In genomic region chr6:4754286-4754685, GRCm38 (mm10) we compare ENCODE assay signal across 27 mouse cellular contexts. TPM values are rescaled to one million over a fixed set of nuclear protein-coding genes. Genes with fewer than 3 reads are reported as not detected.
"Had no signal": no experiment of that assay in that cellular context is flagged by ENCODE, and none has a peak within 500 bp of the region (broad histone marks: within the 10 kb centered on the region; RNA-seq: fewer than 3 reads in every experiment).

No protein-coding gene starts in this region.

- H3K4me1 ChIP-seq: embryonic facial prominence, embryonic 12.5 days; embryonic facial prominence, embryonic 13.5 days; embryonic facial prominence, embryonic 15.5 days; forebrain, embryonic 12.5 days; forebrain, embryonic 13.5 days; forebrain, embryonic 15.5 days had no signal

- DNase-seq: cerebellum, adult 2 months; cerebellum, adult 8-10 months; cerebellum, adult 9-10 months; cerebellum, adult 9-11 months; cerebellum, postnatal 10 days; cerebellum, postnatal 25 days; cerebellum, postnatal 36 days; embryo, embryonic 11 days; forebrain, postnatal 0 days; gastrocnemius, adult 2 months; gastrocnemius, postnatal 10 days; gastrocnemius, postnatal 14 days; gastrocnemius, postnatal 25 days; gastrocnemius, postnatal 36 days; heart, adult 18-20 months; heart, adult 2 months had no signal

- H3K27me3 ChIP-seq: embryonic facial prominence, embryonic 12.5 days; embryonic facial prominence, embryonic 13.5 days; embryonic facial prominence, embryonic 15.5 days; forebrain, embryonic 12.5 days; forebrain, embryonic 13.5 days; forebrain, embryonic 15.5 days had no signal

- H3K4me3 ChIP-seq: embryonic facial prominence, embryonic 10.5 days; embryonic facial prominence, embryonic 12.5 days; embryonic facial prominence, embryonic 13.5 days; embryonic facial prominence, embryonic 15.5 days; erythroblast, embryonic 14.5 days; forebrain, embryonic 10.5 days; forebrain, embryonic 12.5 days; forebrain, embryonic 13.5 days; forebrain, embryonic 15.5 days; gastrocnemius, adult 2 months; heart, adult 2 months had no signal

- H3K27ac ChIP-seq: embryonic facial prominence, embryonic 10.5 days; embryonic facial prominence, embryonic 12.5 days; embryonic facial prominence, embryonic 13.5 days; embryonic facial prominence, embryonic 15.5 days; forebrain, embryonic 10.5 days; forebrain, embryonic 12.5 days; forebrain, embryonic 13.5 days; forebrain, embryonic 15.5 days; gastrocnemius, adult 2 months; heart, adult 2 months had no signal

- H3K36me3 ChIP-seq: forebrain, embryonic 15.5 days had no signal

- ATAC-seq: forebrain, embryonic 13.5 days; forebrain, embryonic 14.5 days; forebrain, embryonic 15.5 days; forebrain, embryonic 16.5 days; forebrain, postnatal 0 days had no signal

- H3K9ac ChIP-seq: embryonic facial prominence, embryonic 12.5 days; embryonic facial prominence, embryonic 13.5 days; embryonic facial prominence, embryonic 15.5 days; forebrain, embryonic 12.5 days; forebrain, embryonic 13.5 days; forebrain, embryonic 15.5 days; forebrain, postnatal 0 days had no signal

- H3K4me2 ChIP-seq: embryonic facial prominence, embryonic 12.5 days; embryonic facial prominence, embryonic 13.5 days; embryonic facial prominence, embryonic 15.5 days; forebrain, embryonic 12.5 days; forebrain, embryonic 13.5 days; forebrain, embryonic 15.5 days had no signal

RNA-seq across cellular contexts. Expression of gene Sgce, which starts 7.3 kb away (rescaled TPM):
- polyA plus RNA-seq: erythroblast, embryonic 14.5 days had no signal
